22 mouse cellular contexts compared by ENCODE assay signal in the genomic region with DNA sequence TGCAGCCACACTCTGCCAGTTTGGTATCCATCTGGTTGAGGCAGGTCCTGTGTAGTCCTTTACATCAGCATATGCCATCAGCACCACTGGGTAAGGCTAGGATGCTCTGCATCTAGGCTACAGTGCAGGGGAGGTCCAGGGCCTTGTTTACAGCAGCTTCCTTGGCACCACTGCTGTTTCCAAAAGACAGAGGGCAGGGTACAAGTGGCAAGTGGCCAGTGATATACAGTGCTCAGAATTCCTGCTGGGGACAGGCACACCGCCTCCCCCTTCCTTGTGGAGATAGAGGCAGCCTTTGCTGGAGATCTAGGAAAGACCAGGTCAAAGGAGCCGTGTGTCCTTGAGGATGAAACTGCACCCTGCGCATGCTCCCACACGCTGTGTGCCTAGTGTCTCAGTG. TPM values are rescaled to one million over a fixed set of nuclear protein-coding genes. Genes with fewer than 3 reads are reported as not detected.
DNase-seq lines count a peak whose midpoint lies in the region; ATAC-seq and TF ChIP-seq lines count a peak whose summit lies in the region.
"Had no signal": no experiment of that assay in that cellular context is flagged by ENCODE, and none has a peak within 500 bp of the region (broad histone marks: within the 10 kb centered on the region; RNA-seq: fewer than 3 reads in every experiment).

No protein-coding gene starts in this region.

- no peak overlapping the region for H3K4me3 ChIP-seq in hindbrain, postnatal 0 days (ENCODE audit: low read length)
- no peak overlapping the region for H3K4me3 ChIP-seq in hindbrain, embryonic 11.5 days (ENCODE audit: low read depth, low read length)
- no peak overlapping the region for H3K4me3 ChIP-seq in forebrain, postnatal 0 days (ENCODE audit: low read depth, low read length)
- H3K4me3 ChIP-seq: left cerebral cortex, adult 2 months; liver, embryonic 13.5 days; lung, embryonic 15.5 days; midbrain, embryonic 10.5 days had no signal

- H3K36me3 ChIP-seq in hindbrain, postnatal 0 days (ENCODE audit: insufficient read depth, low read length) = 0 out of 2 replicates have a peak, but pooled peaks cover 1% of the 10 kb centered on the region
- H3K36me3 ChIP-seq in hindbrain, embryonic 11.5 days (ENCODE audit: control insufficient read depth, insufficient read depth, low read length) = 0 out of 2 replicates have a peak, but pooled peaks cover 1% of the 10 kb centered on the region
- H3K36me3 ChIP-seq in forebrain, postnatal 0 days (ENCODE audit: insufficient read depth) = peaks cover 7% of the 10 kb centered on the region; the same call in 1 of the 2 replicates
- H3K36me3 ChIP-seq: G1E; liver, embryonic 13.5 days had no signal

- H3K27ac ChIP-seq in hindbrain, postnatal 0 days = no peak overlapping the region
- H3K27ac ChIP-seq in hindbrain, embryonic 11.5 days (ENCODE audit: low read depth, low read length) = no peak overlapping the region
- H3K27ac ChIP-seq in forebrain, postnatal 0 days (ENCODE audit: low read depth, low read length) = no peak overlapping the region
- H3K27ac ChIP-seq: left cerebral cortex, adult 2 months; liver, embryonic 13.5 days; lung, embryonic 15.5 days; macrophage; midbrain, embryonic 10.5 days had no signal

- 70% methylated on average over 4 of the region's 4 CpGs for WGBS in hindbrain, postnatal 0 days
- WGBS in hindbrain, embryonic 11.5 days = 86% methylated on average over 4 of the region's 4 CpGs
- WGBS in forebrain, postnatal 0 days = 74% methylated on average over 4 of the region's 4 CpGs

- peaks cover 7% of the 10 kb centered on the region; the same call in 1 of the 2 replicates for H3K4me1 ChIP-seq in hindbrain, postnatal 0 days (ENCODE audit: insufficient read depth, low read length)
- H3K4me1 ChIP-seq in hindbrain, embryonic 11.5 days (replicated peaks; ENCODE audit: control insufficient read depth, insufficient read depth, low read length) = no peaks in the 10 kb centered on the region
- no peaks in the 10 kb centered on the region for H3K4me1 ChIP-seq in forebrain, postnatal 0 days (ENCODE audit: insufficient read depth)

- 0 out of 2 replicates have a peak, but pooled peaks cover 3% of the 10 kb centered on the region for H3K9me3 ChIP-seq in hindbrain, postnatal 0 days (ENCODE audit: low read length)
- peaks cover 1% of the 10 kb centered on the region; the same call in 1 of the 2 replicates for H3K9me3 ChIP-seq in hindbrain, embryonic 11.5 days (ENCODE audit: control insufficient read depth, low read length)
- peaks cover 1% of the 10 kb centered on the region; the same call in 1 of the 2 replicates for H3K9me3 ChIP-seq in forebrain, postnatal 0 days (ENCODE audit: low read length)
- H3K9me3 ChIP-seq: lung, embryonic 15.5 days had no signal

- no peak overlapping the region for H3K4me2 ChIP-seq in hindbrain, postnatal 0 days (ENCODE audit: low read depth, low read length)
- H3K4me2 ChIP-seq in hindbrain, embryonic 11.5 days (replicated peaks; ENCODE audit: low read depth, low read length) = no peak overlapping the region
- H3K4me2 ChIP-seq in forebrain, postnatal 0 days (ENCODE audit: low read depth) = no peak overlapping the region
- H3K4me2 ChIP-seq: heart, embryonic 11.5 days; liver, embryonic 13.5 days; lung, embryonic 15.5 days had no signal

- TF ChIP-seq CTCF in hindbrain, postnatal 0 days (IDR thresholded peaks at IDR 0.05; ENCODE audit: low read depth) = no peak; the same call in 1 of the 2 replicates
- TF ChIP-seq CTCF in forebrain, postnatal 0 days (IDR thresholded peaks at IDR 0.05; ENCODE audit: low read depth) = no peak

- H3K9ac ChIP-seq in hindbrain, postnatal 0 days (replicated peaks; ENCODE audit: low read length) = no peak overlapping the region
- no peak overlapping the region for H3K9ac ChIP-seq in hindbrain, embryonic 11.5 days (ENCODE audit: low read depth, low read length)
- no peak overlapping the region for H3K9ac ChIP-seq in forebrain, postnatal 0 days
- H3K9ac ChIP-seq: liver, embryonic 13.5 days; lung, embryonic 15.5 days had no signal

- peak; percentile 41; the same call in 1 of the 2 replicates for ATAC-seq in hindbrain, postnatal 0 days
- ATAC-seq in hindbrain, embryonic 11.5 days (ENCODE audit: low FRiP score) = no peak
- no peak for ATAC-seq in forebrain, postnatal 0 days
- ATAC-seq: activated CD4-positive, CD25-positive, alpha-beta regulatory T cell, adult 4 months; forebrain, embryonic 16.5 days had no signal

- no peaks in the 10 kb centered on the region for H3K27me3 ChIP-seq in hindbrain, postnatal 0 days (ENCODE audit: insufficient read depth, low read length)
- H3K27me3 ChIP-seq in hindbrain, embryonic 11.5 days (ENCODE audit: control insufficient read depth, insufficient read depth, low read length) = no peaks in the 10 kb centered on the region
- H3K27me3 ChIP-seq in forebrain, postnatal 0 days (ENCODE audit: insufficient read depth, low read length) = no peaks in the 10 kb centered on the region
- H3K27me3 ChIP-seq: liver, embryonic 13.5 days; lung, embryonic 15.5 days had no signal

- no peak for DNase-seq in hindbrain, postnatal 0 days (ENCODE audit: low spot score)
- DNase-seq in hindbrain, embryonic 11.5 days (ENCODE audit: low spot score) = no peak
- peak; percentile 42 for DNase-seq in lung, postnatal 36 days
- DNase-seq in lung, adult 18-20 months = no peak
- DNase-seq in kidney, postnatal 14 days = peak; percentile 59
- DNase-seq in forebrain, postnatal 0 days = no peak
- DNase-seq in adrenal gland, adult 8-10 months = no peak
- DNase-seq: adrenal gland, postnatal 25 days; cerebellum, adult 11 months; cerebellum, postnatal 14 days; gastrocnemius, postnatal 36 days; heart, postnatal 36 days; liver, embryonic 13.5 days; right cerebral cortex, postnatal 14 days had no signal

RNA-seq across cellular contexts. Expression of gene Pde9a, which starts 38.3 kb away (rescaled TPM):
- total RNA-seq in hindbrain, postnatal 0 days (2014; rRNA removed) = 34.4 and 39.8 TPM in 2 replicates
- polyA plus RNA-seq in hindbrain, postnatal 0 days (2015; fragmentation: Nextera tagmentation; extraction: Ambion mirVana) = 35.2 and 36.3 TPM in 2 replicates
- 27.9 and 29.0 TPM in 2 replicates for polyA plus RNA-seq in hindbrain, embryonic 11.5 days (2014; fragmentation: Nextera tagmentation; extraction: Ambion mirVana)
- total RNA-seq in forebrain, postnatal 0 days (2014; rRNA removed) = 40.4 and 43.9 TPM in 2 replicates
- 35.5 and 43.6 TPM in 2 replicates for polyA plus RNA-seq in forebrain, postnatal 0 days (2015; fragmentation: Nextera tagmentation; extraction: Ambion mirVana)
- total RNA-seq in adrenal gland, adult 8-10 months (2022) = 1 to 10 TPM; 3.0 to 7.7 (median 5.2) TPM
- polyA plus RNA-seq: G1E, macrophage had no signal

Comparison
In these comparisons a context has a peak if more than half of its experiments do, and no peak if none do; other contexts are left out.
1. DNase-seq: peak in lung, postnatal 36 days (single experiment) and kidney, postnatal 14 days (single experiment); none in hindbrain, postnatal 0 days (single experiment), hindbrain, embryonic 11.5 days (single experiment), lung, adult 18-20 months (0 of 2), forebrain, postnatal 0 days (single experiment) and adrenal gland, adult 8-10 months (single experiment).